Mouse (Mus musculus): ENCODE data around the gene Pde9a. TPM values are rescaled to one million over a fixed set of nuclear protein-coding genes. Genes with fewer than 3 reads are reported as not detected.

Gene Pde9a
- total and polyA plus RNA-seq, 2 experiments from 2014 or later = 5.7 to 19.5 TPM

GRCm38 (mm10) chr17:31502261-31502927, 116.4 kb downstream of the Pde9a start:
- TF ChIP-seq CTCF (IDR thresholded peaks at IDR 0.05; ENCODE audit: low read depth) (no peak), EP300 (IDR thresholded peaks at IDR 0.05; ENCODE audit: low read depth) (no peak)
- H3K4me1 ChIP-seq (ENCODE audit: control insufficient read depth, insufficient read depth) = no peaks in the 10 kb centered on the region
- no peak overlapping the region for H3K4me3 ChIP-seq (ENCODE audit: low read depth, low read length)
- no peak overlapping the region for H3K27ac ChIP-seq (ENCODE audit: low read depth)
- no peaks in the 10 kb centered on the region for H3K27me3 ChIP-seq (ENCODE audit: control insufficient read depth, insufficient read depth, low read length)
- ATAC-seq (ENCODE audit: insufficient read depth, low read depth) = no peak
- H3K9me3 ChIP-seq (replicated peaks; ENCODE audit: control insufficient read depth, low read length) = no peaks in the 10 kb centered on the region
- WGBS = 85% methylated on average over 12 of the region's 12 CpGs
- no peak overlapping the region for H3K9ac ChIP-seq (replicated peaks; ENCODE audit: low read depth, low read length)
- H3K4me2 ChIP-seq (ENCODE audit: low read depth, low read length) = no peak overlapping the region
- peaks cover 65% of the 10 kb centered on the region for H3K36me3 ChIP-seq (replicated peaks; ENCODE audit: control insufficient read depth, insufficient read depth, low read length)
- DNase-seq (ENCODE audit: low spot score) = no peak

GRCm38 (mm10) chr17:31503337-31503736, 117.3 kb downstream of the Pde9a start:
- WGBS = 91% methylated on average over 12 of the region's 12 CpGs
- H3K27me3 ChIP-seq (ENCODE audit: control insufficient read depth, insufficient read depth, low read length) = no peaks in the 10 kb centered on the region
- H3K9me3 ChIP-seq (replicated peaks; ENCODE audit: control insufficient read depth, low read length) = no peaks in the 10 kb centered on the region
- no peak overlapping the region for H3K4me2 ChIP-seq (ENCODE audit: low read depth, low read length)
- ATAC-seq (ENCODE audit: insufficient read depth, low read depth) (no peak), DNase-seq (ENCODE audit: low spot score) (no peak)
- TF ChIP-seq EP300 (IDR thresholded peaks at IDR 0.05; ENCODE audit: low read depth) (no peak), CTCF (IDR thresholded peaks at IDR 0.05; ENCODE audit: low read depth) (no peak)
- H3K4me3 ChIP-seq (ENCODE audit: low read depth, low read length) = no peak overlapping the region
- H3K27ac ChIP-seq (ENCODE audit: low read depth) = no peak overlapping the region
- peaks cover 62% of the 10 kb centered on the region for H3K36me3 ChIP-seq (replicated peaks; ENCODE audit: control insufficient read depth, insufficient read depth, low read length)
- H3K9ac ChIP-seq (replicated peaks; ENCODE audit: low read depth, low read length) = no peak overlapping the region
- no peaks in the 10 kb centered on the region for H3K4me1 ChIP-seq (ENCODE audit: control insufficient read depth, insufficient read depth)

- H3K27ac ChIP-seq (ENCODE audit: low read depth) = no peak overlapping the region
- no peaks in the 10 kb centered on the region for H3K9me3 ChIP-seq (replicated peaks; ENCODE audit: control insufficient read depth, low read length)
- peaks cover 62% of the 10 kb centered on the region for H3K36me3 ChIP-seq (replicated peaks; ENCODE audit: control insufficient read depth, insufficient read depth, low read length)
- no peaks in the 10 kb centered on the region for H3K27me3 ChIP-seq (ENCODE audit: control insufficient read depth, insufficient read depth, low read length)
- H3K4me1 ChIP-seq (ENCODE audit: control insufficient read depth, insufficient read depth) = no peaks in the 10 kb centered on the region
- no peak for ATAC-seq (ENCODE audit: insufficient read depth, low read depth)
- TF ChIP-seq CTCF (IDR thresholded peaks at IDR 0.05; ENCODE audit: low read depth) = no peak
- no peak for TF ChIP-seq EP300 (IDR thresholded peaks at IDR 0.05; ENCODE audit: low read depth)
- no peak overlapping the region for H3K4me3 ChIP-seq (ENCODE audit: low read depth, low read length)
- H3K9ac ChIP-seq (replicated peaks; ENCODE audit: low read depth, low read length) = no peak overlapping the region
- no peak overlapping the region for H3K4me2 ChIP-seq (ENCODE audit: low read depth, low read length)
- DNase-seq (ENCODE audit: low spot score) = no peak
- WGBS = 92% methylated on average over 2 of the region's 2 CpGs
Observed at GRCm38 (mm10) chr17:31503936-31504335, 117.9 kb downstream of the Pde9a start.

- H3K9ac ChIP-seq (replicated peaks; ENCODE audit: low read depth, low read length) = no peak overlapping the region
- no peak overlapping the region for H3K27ac ChIP-seq (ENCODE audit: low read depth)
- no peak for TF ChIP-seq EP300 (IDR thresholded peaks at IDR 0.05; ENCODE audit: low read depth)
- no peak for TF ChIP-seq CTCF (IDR thresholded peaks at IDR 0.05; ENCODE audit: low read depth)
- no peak overlapping the region for H3K4me2 ChIP-seq (ENCODE audit: low read depth, low read length)
- DNase-seq (ENCODE audit: low spot score) = no peak
- no peaks in the 10 kb centered on the region for H3K9me3 ChIP-seq (replicated peaks; ENCODE audit: control insufficient read depth, low read length)
- H3K27me3 ChIP-seq (ENCODE audit: control insufficient read depth, insufficient read depth, low read length) = no peaks in the 10 kb centered on the region
- ATAC-seq (ENCODE audit: insufficient read depth, low read depth) = no peak
- peaks cover 57% of the 10 kb centered on the region for H3K36me3 ChIP-seq (replicated peaks; ENCODE audit: control insufficient read depth, insufficient read depth, low read length)
- H3K4me1 ChIP-seq (ENCODE audit: control insufficient read depth, insufficient read depth) = no peaks in the 10 kb centered on the region
- WGBS = 90% methylated on average over 5 of the region's 5 CpGs
- no peak overlapping the region for H3K4me3 ChIP-seq (ENCODE audit: low read depth, low read length)
Observed at GRCm38 (mm10) chr17:31505013-31505412, 119.0 kb downstream of the Pde9a start.

- H3K36me3 ChIP-seq (replicated peaks; ENCODE audit: control insufficient read depth, insufficient read depth, low read length) = peaks cover 44% of the 10 kb centered on the region
- no peak for ATAC-seq (ENCODE audit: insufficient read depth, low read depth)
Observed at GRCm38 (mm10) chr17:31506282-31506681, 120.3 kb downstream of the Pde9a start.

GRCm38 (mm10) chr17:31510944-31511343, 124.9 kb downstream of the Pde9a start:
- Histone ChIP-seq H3K36me3 (replicated peaks; ENCODE audit: control insufficient read depth, insufficient read depth, low read length) (peaks cover 25% of the 10 kb centered on the region), H3K4me2 (ENCODE audit: low read depth, low read length) (peak overlapping the region; percentile 98), H3K9ac (replicated peaks; ENCODE audit: low read depth, low read length) (no peak overlapping the region), H3K27me3 (ENCODE audit: control insufficient read depth, insufficient read depth, low read length) (no peaks in the 10 kb centered on the region), H3K4me1 (ENCODE audit: control insufficient read depth, insufficient read depth) (peaks cover 12% of the 10 kb centered on the region), H3K9me3 (replicated peaks; ENCODE audit: control insufficient read depth, low read length) (no peaks in the 10 kb centered on the region), H3K4me3 (ENCODE audit: low read depth, low read length) (peak overlapping the region; percentile 95), H3K27ac (ENCODE audit: low read depth) (no peak overlapping the region)
- no peak for TF ChIP-seq CTCF (IDR thresholded peaks at IDR 0.05; ENCODE audit: low read depth)
- no peak for TF ChIP-seq EP300 (IDR thresholded peaks at IDR 0.05; ENCODE audit: low read depth)
- no peak for DNase-seq (ENCODE audit: low spot score)
- ATAC-seq (ENCODE audit: insufficient read depth, low read depth) = no peak
- WGBS = 97% methylated on average over 6 of the region's 6 CpGs

More at GRCm38 (mm10) chr17:31506282-31506681, 120.3 kb downstream of the Pde9a start:
- no peaks in the 10 kb centered on the region for H3K9me3 ChIP-seq (replicated peaks; ENCODE audit: control insufficient read depth, low read length)
- no peak overlapping the region for H3K4me3 ChIP-seq (ENCODE audit: low read depth, low read length)
- TF ChIP-seq EP300 (IDR thresholded peaks at IDR 0.05; ENCODE audit: low read depth) (no peak), CTCF (IDR thresholded peaks at IDR 0.05; ENCODE audit: low read depth) (no peak)
- no peak for DNase-seq (ENCODE audit: low spot score)
- no peak overlapping the region for H3K27ac ChIP-seq (ENCODE audit: low read depth)
- peaks cover under 1% of the 10 kb centered on the region; the same call in 1 of the 2 replicates for H3K4me1 ChIP-seq (ENCODE audit: control insufficient read depth, insufficient read depth)
- H3K27me3 ChIP-seq (ENCODE audit: control insufficient read depth, insufficient read depth, low read length) = no peaks in the 10 kb centered on the region
- H3K4me2 ChIP-seq (ENCODE audit: low read depth, low read length) = no peak overlapping the region
- WGBS = 85% methylated on average over 7 of the region's 7 CpGs
- H3K9ac ChIP-seq (replicated peaks; ENCODE audit: low read depth, low read length) = no peak overlapping the region

Data from heart, postnatal 0 days (tissue).